Mouse (Mus musculus): Measurements from ENCODE around the gene Hipk2.

Hipk2 gene

DNA sequence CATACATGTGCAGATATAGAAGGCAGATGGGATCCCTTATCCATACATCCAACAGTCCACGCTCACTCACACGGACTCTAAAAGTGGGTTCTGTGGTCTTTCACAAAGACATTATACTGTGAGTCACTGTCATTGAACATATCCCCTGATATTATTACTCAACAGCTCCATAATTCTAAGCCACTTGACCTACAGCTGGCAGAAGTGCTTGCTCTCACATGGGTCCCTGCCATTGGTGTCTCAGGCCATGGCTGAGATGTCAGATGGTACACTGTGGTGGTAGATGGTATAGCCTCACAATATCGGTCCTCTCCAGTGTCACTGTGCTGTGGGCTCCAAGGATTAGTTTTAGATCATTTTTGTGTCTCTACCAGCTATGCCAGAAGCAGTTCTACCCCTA lies 42.2 kb downstream of the Hipk2 start:
- DNase-seq (ENCODE audit: low read depth, low spot score) = no peak

- no peak for DNase-seq (ENCODE audit: low read depth, low spot score)
These were observed 46.5 kb downstream of the Hipk2 start for GRCm38 (mm10) chr6:38829452-38829851.

DNA sequence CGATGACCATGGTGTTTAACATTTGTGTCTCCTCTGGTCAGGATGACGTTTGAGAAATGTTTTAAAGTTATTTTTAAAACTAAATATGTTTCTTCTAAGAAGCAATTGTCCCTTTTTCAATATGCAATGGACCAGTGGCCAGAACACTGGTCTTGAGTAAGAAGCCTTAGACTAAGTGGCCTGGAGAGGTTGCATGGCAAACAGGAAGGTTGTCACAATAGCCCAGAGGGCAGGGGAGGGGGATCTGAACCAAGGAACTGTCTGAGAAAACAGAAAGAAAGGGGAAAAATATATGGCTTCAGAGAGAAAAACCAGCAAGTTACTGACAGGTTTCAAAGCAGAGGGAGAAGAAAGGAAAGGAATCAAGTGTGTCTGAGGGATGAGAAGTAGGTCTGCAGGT lies 47.8 kb downstream of the Hipk2 start:
- no peak for DNase-seq (ENCODE audit: low read depth, low spot score)

DNA sequence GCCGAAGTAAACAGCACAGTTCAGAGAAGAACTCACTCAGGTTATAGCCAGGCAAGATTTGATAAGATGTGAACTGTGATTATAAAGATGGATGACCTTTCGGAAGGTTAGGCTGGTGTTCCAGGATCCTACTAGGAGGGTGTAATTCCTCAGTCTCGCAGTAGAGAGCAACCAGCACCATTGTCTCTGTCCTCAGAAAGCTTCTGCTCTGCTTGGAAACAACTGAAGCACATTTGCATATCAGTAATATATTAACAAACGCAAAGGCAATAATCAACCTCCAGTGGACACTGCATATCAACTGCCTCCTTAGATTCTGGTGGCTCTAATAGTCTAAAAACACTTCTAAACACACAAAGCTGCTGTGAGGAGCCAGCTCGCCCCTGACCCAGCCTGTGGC lies 48.5 kb downstream of the Hipk2 start:
- DNase-seq (ENCODE audit: low read depth, low spot score) = no peak

GRCm38 (mm10) chr6:38826857-38827256 lies 49.1 kb downstream of the Hipk2 start:
- no peak for DNase-seq (ENCODE audit: low read depth, low spot score)

DNA sequence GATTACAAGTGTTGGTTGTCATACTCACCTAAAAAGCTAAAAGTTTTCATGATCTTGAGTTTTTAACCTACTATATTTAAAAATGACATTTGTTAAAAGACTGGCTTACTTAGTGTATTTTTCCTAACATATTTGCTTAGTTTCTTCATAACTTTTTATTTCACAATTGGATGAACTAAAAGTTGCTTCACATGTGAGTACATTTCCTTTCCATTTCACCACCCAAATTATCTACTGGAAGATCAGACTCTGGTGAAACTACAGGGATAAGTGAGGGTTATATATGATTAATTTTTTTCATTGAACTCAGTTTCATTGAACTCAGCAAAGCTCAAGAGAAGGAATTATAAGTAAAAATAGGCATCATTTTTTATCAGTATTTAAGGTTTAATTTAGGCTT lies 50.1 kb downstream of the Hipk2 start:
- DNase-seq (ENCODE audit: low read depth, low spot score) = no peak

DNA sequence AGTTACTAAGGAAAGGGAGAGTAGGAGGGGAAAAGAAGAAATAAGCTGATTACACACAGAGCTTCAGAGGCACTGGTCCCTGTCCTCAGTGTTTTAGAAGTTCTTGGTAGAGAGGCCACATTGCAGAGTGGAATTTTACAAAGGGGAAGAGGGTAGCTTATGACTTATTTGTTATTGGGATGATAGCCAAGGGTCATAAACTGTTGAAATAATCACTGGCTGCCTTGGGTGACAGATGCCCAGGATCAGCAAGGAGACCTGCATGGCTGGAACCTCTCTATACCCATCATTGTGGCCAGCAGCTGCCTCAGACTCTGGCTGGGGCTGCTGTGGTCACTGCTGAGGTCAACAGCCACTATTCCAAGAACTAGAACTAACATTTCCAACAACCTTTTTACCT lies 52.1 kb downstream of the Hipk2 start:
- no peak for DNase-seq (ENCODE audit: low read depth, low spot score)

DNA sequence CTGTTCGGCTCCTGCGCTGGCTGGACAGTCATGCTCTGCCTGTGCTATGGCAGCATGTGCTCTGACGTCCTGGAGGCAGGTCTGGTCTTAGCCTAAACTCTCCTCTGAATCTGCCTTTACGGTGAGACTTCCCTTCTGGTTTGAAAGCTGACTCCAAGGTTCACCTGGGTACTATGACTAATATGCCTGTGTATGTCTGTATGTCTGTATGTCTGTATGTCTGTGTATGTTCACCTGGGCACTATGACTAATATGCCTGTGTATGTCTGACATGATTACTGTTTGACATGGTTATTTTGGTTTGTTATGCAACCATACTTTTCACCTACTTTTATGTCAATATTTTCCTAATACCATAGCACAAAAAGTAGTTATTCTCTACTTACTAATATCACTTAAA lies 52.8 kb downstream of the Hipk2 start:
- no peak for DNase-seq (ENCODE audit: low read depth, low spot score)

GRCm38 (mm10) chr6:38821686-38822085 lies 54.3 kb downstream of the Hipk2 start:
- no peak for DNase-seq (ENCODE audit: low read depth, low spot score)

GRCm38 (mm10) chr6:38820862-38821261 lies 55.1 kb downstream of the Hipk2 start:
- DNase-seq (ENCODE audit: low read depth, low spot score) = no peak

GRCm38 (mm10) chr6:38816216-38816615 lies 59.7 kb downstream of the Hipk2 start:
- no peak for DNase-seq (ENCODE audit: low read depth, low spot score)

DNA sequence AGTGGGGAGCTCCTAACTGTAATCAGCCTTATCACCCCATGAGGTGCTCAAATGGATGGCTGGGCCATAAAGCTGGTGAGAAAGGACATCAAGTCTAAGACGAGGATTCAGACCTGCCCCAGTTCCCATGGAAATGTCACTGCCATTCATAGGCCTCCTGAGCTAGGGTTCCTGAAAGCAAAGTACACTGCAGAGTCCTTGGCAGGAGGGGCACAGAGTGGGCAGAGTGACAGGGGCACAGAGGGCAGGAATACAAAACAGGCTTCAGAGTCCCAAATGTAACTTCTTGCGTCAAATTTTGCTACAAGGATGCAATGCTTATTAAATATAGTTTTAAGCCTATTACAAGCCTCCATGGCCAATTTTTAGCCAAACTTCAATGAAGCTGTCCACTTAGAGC lies 60.4 kb downstream of the Hipk2 start:
- no peak for DNase-seq (ENCODE audit: low read depth, low spot score)

DNA sequence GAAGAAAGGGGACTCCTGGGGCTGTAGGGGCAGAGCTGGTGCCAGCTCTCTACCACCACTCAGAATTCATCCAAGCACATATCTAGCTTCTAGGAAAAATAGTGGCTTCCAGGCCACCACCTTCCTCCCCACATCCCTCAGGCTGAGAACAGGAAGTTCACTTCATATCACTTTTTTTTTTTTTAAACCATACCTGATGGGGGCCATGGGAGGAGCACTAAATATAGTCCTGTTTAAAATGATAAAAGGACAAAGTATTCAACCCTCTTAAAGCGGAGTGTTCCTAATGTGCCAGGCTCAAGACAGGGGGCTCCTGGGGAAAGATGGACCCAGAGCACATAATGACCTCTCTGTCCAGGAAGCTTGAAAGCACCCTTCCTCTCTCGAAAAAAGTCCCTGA lies 61.3 kb downstream of the Hipk2 start:
- DNase-seq (ENCODE audit: low read depth, low spot score) = no peak

GRCm38 (mm10) chr6:38811459-38812145 lies 64.4 kb downstream of the Hipk2 start:
- DNase-seq (ENCODE audit: low read depth, low spot score) = no peak

DNA sequence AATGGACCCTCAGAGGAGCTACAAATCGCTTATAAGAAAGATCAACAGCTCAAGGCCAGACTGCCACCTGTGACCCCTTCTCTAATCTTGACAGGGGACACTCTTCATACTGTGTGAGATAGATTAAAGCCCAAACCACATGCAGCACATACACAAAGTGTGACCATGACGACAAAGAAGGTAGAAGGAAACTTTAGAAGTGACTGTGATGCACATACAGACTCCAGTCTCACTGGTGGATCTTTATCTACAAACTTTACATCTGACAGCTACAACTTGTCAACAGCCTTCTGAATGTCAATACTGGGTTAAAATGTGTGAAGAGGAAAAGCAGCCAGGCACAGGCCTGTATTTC lies 65.9 kb downstream of the Hipk2 start:
- no peak for DNase-seq (ENCODE audit: low read depth, low spot score)

DNA sequence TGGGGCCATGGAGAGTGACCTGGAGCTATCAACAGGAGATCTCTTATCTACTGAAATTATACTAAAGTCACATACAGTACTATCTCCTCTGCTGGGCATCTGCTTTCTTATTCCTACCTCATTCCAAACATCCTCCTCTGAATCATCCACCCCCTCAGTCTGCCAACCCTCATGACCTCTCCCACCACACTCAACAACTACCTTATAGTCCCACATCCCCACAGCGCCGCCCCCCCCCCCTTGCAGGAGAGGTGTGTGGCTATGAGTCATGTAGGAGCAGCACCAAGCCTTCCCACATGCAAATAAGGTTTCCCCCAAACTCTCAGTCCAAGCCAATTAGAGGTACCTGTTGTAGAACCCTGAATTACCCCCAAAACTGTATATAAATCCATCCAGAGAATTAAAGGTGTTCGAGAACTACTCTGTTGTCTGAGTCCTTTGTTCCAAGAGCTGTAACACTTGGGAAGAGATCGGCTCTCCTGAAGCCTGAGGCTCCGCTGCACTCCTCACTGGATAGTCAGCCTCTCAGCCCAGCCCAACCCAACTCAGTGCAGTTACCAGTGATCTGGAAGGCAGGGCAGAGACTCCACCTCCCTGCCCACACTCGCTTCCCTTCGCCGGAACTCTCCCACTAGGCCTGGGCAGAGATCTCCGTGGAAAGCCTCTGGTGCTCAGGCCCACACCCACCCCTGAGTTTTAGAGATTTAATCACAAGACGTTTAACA lies 66.4 kb downstream of the Hipk2 start:
- DNase-seq (ENCODE audit: low read depth, low spot score) = peak; percentile 11

DNA sequence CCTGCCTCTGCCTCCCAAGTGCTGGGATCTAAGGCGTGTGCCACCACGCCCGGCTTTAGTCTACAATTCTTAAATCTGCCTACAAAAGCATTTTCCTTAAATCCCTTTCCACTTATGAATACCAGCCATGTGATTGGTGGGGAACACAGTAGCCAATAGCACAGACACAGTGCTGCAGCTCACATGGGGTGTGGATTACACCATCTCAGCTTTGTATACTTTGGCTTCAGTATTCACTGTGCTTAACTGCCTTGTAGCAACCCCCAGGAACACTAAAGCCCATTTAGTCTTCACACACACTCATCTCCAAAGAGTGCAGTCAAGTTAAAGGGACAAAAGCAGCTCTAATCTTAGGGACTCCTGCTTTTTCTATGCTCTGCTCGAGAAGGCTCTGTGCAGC lies 67.6 kb downstream of the Hipk2 start:
- DNase-seq (ENCODE audit: low read depth, low spot score) = no peak

DNA sequence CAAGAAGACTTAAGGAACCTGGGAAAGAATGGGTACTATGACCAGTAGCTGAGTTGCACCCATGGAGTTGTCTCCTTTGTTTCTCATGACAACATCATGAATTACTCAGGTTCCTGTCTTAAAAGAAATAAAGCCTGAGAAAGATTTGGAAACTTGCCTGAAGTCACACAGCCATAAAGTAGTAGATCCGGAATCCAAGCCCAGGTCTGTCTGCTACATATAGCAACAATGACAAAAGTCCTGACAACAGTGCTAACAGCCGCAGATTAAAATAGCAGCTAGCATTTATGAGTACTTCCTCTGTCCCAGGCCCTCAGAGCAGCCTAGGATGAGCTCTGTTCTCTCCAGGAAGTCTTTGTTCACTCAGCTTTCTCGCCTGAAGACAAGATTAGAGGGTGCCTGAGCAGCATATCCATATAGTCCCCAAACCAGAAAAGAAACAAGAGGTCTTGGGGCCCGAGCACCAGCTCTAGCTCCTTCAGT lies 69.0 kb downstream of the Hipk2 start:
- no peak for DNase-seq (ENCODE audit: low read depth, low spot score)

- DNase-seq (ENCODE audit: low read depth, low spot score) = no peak
These were observed 70.4 kb downstream of the Hipk2 start for GRCm38 (mm10) chr6:38805612-38806011.

- DNase-seq (ENCODE audit: low read depth, low spot score) = no peak
These were observed 74.7 kb downstream of the Hipk2 start for GRCm38 (mm10) chr6:38801252-38801651.

DNA sequence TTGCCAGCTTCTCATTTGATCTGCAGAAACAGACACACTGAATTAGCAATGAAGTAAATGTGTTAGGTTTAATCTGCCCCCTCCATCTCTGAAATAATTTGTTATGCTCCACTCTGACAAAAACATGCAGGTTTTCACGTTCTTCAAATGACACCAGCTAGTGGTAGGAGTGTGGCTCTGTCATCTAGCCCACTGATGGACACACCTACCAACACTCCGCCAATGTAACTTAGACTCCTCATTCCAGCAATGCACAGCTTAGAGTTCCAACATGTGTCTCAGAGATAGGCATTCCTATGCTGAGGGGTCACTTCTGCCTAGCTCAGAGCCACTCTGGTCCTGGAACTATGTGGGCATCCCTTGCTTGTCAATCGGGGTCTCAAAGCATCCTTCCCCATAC lies 78.4 kb downstream of the Hipk2 start:
- no peak for DNase-seq (ENCODE audit: low read depth, low spot score)

GRCm38 (mm10) chr6:38796993-38797392 lies 79.0 kb downstream of the Hipk2 start:
- no peak for DNase-seq (ENCODE audit: low read depth, low spot score)

DNA sequence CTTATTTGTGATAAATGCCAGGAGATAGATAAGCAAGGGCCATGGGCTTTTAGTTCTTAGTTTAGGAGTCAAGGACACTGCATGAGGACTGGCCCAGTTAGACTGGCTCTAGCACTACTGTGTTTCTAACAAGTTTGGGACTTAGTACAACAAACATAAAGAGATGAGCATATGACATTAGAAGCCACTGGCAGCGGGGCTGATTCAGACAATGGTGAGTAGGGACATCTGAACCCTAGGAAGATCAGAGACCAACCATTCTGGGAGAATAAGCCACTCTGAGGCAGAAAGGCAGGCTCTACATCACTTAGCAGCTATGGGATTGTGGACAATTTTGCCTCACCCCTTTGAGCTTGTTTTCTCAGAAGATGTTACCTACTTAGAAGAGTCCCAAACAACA lies 79.6 kb downstream of the Hipk2 start:
- no peak for DNase-seq (ENCODE audit: low read depth, low spot score)
